Mouse (Mus musculus) E14TG2a.4 (cell line): ENCODE data around the gene Armcx5.
"Not testable (repeated sequence)": the region's sequence is repeated elsewhere in the genome, so short reads cannot be mapped to it uniquely, and the experiment has no call there.

Experiments used
- H3K27me3 ChIP-seq: 2 replicates; pipeline ENCODE4 v1.6.1; 2014; ENCODE audit warnings: low read length, control low read depth; ENCODE audit not compliant: insufficient read depth
- H3K36me3 ChIP-seq: 2 replicates; pipeline ENCODE4 v1.6.1; 2014; ENCODE audit warnings: low read length, control low read depth; ENCODE audit not compliant: insufficient read depth
- H3K4me1 ChIP-seq: replicated peaks from 2 replicates; pipeline ENCODE4 v1.6.1; 2014; ENCODE audit warnings: low read depth, low read length, control low read depth
- H3K4me3 ChIP-seq: replicated peaks from 2 replicates; pipeline ENCODE4 v1.5.1; 2014; ENCODE audit warnings: mild to moderate bottlenecking, low read length
- H3K9me3 ChIP-seq: 2 replicates; pipeline ENCODE4 v1.6.1; 2014; ENCODE audit warnings: low read length, control low read depth
- CTCF ChIP-seq: conservative IDR thresholded peaks from 2 replicates; pipeline ENCODE4 v1.5.1; 2014; ENCODE audit warnings: low read length
- NANOG ChIP-seq: IDR thresholded peaks from 2 replicates; pipeline ENCODE4 v1.6.1; 2014; ENCODE audit warnings: borderline replicate concordance, low read length, mixed read lengths
- POU5F1 ChIP-seq: IDR thresholded peaks from 2 replicates; pipeline ENCODE4 v1.6.1; 2014; ENCODE audit warnings: low read length, borderline replicate concordance

The Armcx5 gene

DNA sequence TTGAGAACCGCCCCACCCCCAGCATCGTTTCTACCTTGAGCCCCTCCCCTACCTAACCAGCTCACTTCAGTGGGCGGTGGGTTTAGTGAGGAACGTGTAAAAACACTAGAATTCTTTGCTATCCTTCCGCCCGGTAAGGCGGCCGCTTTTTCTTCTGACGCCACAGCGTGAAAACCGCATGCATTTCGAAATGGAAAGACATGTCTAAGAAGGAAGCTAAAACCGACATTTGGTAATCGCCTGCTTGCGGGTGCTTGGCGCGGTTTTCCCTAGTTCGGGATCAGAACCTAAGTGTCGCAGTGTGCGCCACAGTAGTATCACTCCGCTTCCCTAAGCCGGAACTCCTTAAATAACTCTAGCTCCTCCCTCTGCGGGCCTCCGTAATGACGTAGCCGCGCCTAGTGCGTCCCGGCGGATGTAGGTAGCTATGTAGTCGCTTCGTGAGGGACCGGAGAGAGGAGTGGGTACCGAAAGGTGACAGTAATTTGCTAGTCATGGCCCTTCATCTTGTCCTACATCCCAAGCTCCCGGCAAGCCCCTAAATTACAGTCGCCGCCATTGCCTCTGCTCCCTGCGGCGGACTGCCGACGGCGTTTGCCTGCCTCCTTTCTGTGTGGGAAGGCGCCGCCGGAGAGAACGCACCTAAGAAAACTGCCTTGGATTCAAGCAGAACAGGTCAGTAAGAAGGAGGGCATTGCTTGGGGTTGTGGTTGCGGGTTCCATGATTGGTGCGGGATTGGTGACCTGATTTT, at the start of gene Armcx5, which contains the start of gene Gprasp1:
TSS of gene Armcx5 (plus strand) at position 430 of the 752 bp plus-strand sequence.
TSS of gene Gprasp1 (plus strand) at position 430 of the 752 bp plus-strand sequence.
- peak within 1 kb of the TSS; percentile 90 for H3K4me3 ChIP-seq
- H3K9me3 ChIP-seq, result no peaks in the 10 kb centered on the region
- peaks cover 7% of the 10 kb centered on the region for H3K4me1 ChIP-seq
- no peaks in the 10 kb centered on the region for H3K27me3 ChIP-seq
- peaks cover 27% of the 10 kb centered on the region for H3K36me3 ChIP-seq
- no peak for TF ChIP-seq NANOG
- no peak for TF ChIP-seq POU5F1
- no peak for TF ChIP-seq CTCF

DNA sequence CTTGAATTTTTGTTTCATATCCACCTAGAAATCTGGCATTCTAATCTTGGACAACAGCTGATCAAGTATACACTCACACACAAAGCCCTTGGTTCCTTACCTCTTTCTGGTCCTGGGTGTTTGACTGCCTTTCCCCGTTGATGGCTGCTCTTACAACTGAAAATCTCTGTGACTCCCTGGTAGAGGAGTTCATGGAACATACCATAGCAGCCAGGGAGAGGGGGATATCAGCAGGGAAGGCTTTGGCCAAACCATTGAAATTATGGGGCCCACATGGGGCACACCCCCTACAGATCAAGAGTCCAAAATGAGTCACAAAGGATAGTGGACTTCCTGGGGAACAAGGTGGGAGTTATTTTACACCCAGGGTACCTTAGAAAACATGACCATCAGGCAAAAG, 48.9 kb upstream of the Armcx5 start, which contains the start of gene Tcp11x2:
TSS of gene Tcp11x2 (minus strand) at position 158 of the 400 bp plus-strand sequence.
- TF ChIP-seq NANOG (no peak), CTCF (no peak), POU5F1 (no peak)
- H3K27me3 ChIP-seq, result no peaks in the 10 kb centered on the region
- H3K4me3 ChIP-seq, result no peak within 1 kb of the TSS
- no peaks in the 10 kb centered on the region for H3K36me3 ChIP-seq
- H3K4me1 ChIP-seq, result no peaks in the 10 kb centered on the region
- no peaks in the 10 kb centered on the region for H3K9me3 ChIP-seq

DNA sequence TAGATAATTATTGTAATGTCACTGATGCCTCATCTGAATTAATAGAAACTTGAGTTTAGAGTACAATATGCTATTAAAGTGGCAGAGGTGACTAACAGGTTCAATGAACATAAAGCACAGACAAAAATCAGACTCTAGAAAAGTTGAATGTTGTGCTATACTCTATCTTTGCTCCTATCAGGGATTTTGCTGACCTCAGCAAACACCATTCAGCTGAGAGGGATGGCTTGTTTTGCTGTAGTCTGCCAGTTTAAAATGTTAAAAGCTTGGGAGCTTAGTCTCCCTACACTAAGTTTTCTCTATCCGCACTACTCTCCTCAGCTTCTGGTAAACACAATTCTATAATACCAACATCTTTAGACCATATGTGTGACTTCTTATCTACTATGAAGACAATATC, 39.4 kb upstream of the Armcx5 start:
- Histone ChIP-seq H3K4me1 (no peaks in the 10 kb centered on the region), H3K4me3 (no peak overlapping the region), H3K36me3 (no peaks in the 10 kb centered on the region), H3K27me3 (no peaks in the 10 kb centered on the region), H3K9me3 (no peaks in the 10 kb centered on the region)
- TF ChIP-seq CTCF (no peak), POU5F1 (no peak), NANOG (no peak)

DNA sequence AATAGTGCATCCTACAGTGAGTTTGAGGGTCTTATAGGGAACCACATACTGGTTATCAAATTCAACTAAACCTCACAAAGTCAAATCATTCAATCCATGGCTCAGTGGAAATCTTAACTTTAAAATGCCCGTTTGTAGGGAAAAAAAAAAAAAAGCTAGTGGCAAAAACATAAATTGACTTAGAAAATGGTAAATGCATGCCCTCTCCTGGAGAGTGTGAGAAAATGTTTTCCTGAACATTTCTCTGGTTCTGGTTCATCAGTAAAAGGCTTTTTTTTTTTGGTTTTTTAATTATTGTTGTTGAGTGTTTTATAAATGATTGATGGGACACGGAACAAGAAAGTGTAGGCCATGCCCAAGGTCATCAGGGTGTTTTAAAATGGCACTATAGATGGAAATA, 38.2 kb upstream of the Armcx5 start:
- H3K4me3 ChIP-seq, result no peak overlapping the region
- H3K9me3 ChIP-seq, result no peaks in the 10 kb centered on the region
- no peaks in the 10 kb centered on the region for H3K4me1 ChIP-seq
- H3K27me3 ChIP-seq, result no peaks in the 10 kb centered on the region
- no peaks in the 10 kb centered on the region for H3K36me3 ChIP-seq
- TF ChIP-seq CTCF (no peak), POU5F1 (no peak), NANOG (no peak)

DNA sequence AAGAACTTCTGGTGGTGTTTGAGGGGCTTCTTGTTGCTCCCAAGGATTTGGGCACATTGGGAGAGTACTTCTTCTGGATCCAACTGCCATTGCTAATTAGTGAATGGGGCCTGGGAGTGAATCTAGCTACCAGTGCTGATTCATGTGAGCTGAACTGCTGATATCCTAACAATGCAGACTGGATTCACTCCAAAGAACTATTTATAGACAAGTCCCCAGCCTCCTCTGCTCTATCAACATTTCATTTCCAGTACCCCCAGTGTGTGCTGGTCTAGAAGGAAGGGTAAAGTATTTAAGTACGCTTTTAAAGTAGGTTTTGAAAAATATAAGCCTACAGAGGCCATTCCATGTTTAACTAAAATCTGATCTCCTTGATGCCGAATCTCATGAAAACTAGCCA, 29.7 kb upstream of the Armcx5 start:
- no peaks in the 10 kb centered on the region for H3K36me3 ChIP-seq
- TF ChIP-seq CTCF (no peak), NANOG (no peak), POU5F1 (no peak)
- H3K4me3 ChIP-seq, result no peak overlapping the region
- no peaks in the 10 kb centered on the region for H3K9me3 ChIP-seq
- H3K27me3 ChIP-seq, result no peaks in the 10 kb centered on the region
- no peaks in the 10 kb centered on the region for H3K4me1 ChIP-seq

DNA sequence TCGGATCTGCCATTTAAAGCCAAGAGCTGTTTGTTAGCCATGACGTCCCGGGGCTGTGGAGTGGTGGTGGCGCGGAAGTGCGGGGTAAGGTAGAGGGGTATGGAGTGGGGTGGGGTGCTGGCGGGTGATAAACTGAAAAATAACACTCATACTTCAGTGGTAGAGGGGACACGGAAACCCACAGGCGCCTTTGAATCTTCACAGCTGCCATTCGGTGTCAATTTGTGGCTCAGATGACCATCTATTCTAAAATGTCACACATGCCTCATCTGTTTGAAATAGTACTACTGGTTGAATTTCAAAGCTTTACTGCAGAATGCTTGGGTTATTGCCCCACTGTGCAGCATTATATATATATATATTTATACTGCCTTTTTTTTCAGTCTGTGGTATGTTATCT, 17.4 kb upstream of the Armcx5 start, which contains the start of gene Tmsb15a:
TSS of gene Tmsb15a (minus strand) at position 101 of the 400 bp plus-strand sequence.
- Histone ChIP-seq H3K36me3 (no peaks in the 10 kb centered on the region), H3K4me3 (peak within 1 kb of the TSS; percentile 48; the same call in 1 of the 2 replicates), H3K4me1 (no peaks in the 10 kb centered on the region), H3K9me3 (no peaks in the 10 kb centered on the region), H3K27me3 (no peaks in the 10 kb centered on the region)
- TF ChIP-seq POU5F1 (no peak), NANOG (no peak), CTCF (no peak)

DNA sequence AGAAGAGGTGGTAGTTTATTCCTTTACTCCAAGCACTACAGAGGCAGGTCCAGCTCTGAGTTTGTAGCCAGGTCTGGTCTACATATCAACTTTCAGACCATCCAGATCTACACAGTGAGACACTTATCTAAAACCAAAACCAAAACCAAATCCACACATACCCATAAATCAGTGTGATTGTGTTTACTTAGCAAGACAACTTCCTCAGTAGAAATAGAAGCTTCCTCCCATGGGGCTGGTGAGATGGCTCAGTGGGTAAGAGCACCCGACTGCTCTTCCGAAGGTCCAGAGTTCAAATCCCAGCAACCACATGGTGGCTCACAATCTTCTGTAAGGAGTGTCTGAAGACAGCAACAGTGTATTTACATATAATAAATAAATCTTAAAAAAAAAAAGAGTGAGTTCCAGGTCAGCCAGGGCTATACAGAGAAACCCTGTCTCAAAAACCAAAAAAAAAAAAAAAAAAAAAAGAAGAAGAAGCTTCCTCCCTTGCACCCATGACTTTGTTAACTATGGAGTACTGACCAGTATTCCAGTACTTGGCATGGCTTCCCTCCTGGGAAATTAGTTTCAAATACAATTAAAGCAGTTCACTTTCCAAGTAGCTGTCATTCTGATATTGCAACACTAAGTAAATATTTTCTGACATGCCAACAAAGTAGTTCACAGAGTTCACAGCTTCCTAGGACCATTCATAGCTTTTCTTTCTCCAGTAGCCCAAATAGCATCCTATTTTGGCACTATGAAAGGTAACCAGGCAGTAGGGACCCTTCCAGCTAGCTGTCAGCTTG, 3.6 kb upstream of the Armcx5 start:
- H3K36me3 ChIP-seq, result no peaks in the 10 kb centered on the region
- no peaks in the 10 kb centered on the region for H3K9me3 ChIP-seq
- no peak overlapping the region for H3K4me3 ChIP-seq
- H3K27me3 ChIP-seq, result no peaks in the 10 kb centered on the region
- peaks cover 7% of the 10 kb centered on the region for H3K4me1 ChIP-seq
- TF ChIP-seq NANOG, result no peak
- no peak for TF ChIP-seq POU5F1
- no peak for TF ChIP-seq CTCF

DNA sequence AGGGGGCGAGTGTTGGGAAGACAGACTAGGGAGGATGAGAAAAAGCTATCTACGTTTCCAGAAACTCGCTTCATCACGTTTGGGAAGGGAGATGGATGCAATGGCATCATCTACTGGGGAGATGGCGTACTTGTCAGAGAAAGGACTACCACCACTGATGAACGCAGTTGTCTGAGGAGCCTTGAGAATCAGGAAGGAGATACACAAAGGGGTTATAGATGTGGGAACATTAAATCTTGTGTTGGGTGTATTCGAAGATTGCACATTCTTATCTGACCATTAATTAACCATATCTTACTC, 473 bp downstream of the Armcx5 start:
- Histone ChIP-seq H3K36me3 (peaks cover 28% of the 10 kb centered on the region), H3K4me1 (peaks cover 7% of the 10 kb centered on the region), H3K27me3 (no peaks in the 10 kb centered on the region), H3K9me3 (no peaks in the 10 kb centered on the region), H3K4me3 (peak overlapping the region; percentile 90)
- TF ChIP-seq CTCF (no peak), NANOG (no peak), POU5F1 (no peak)

DNA sequence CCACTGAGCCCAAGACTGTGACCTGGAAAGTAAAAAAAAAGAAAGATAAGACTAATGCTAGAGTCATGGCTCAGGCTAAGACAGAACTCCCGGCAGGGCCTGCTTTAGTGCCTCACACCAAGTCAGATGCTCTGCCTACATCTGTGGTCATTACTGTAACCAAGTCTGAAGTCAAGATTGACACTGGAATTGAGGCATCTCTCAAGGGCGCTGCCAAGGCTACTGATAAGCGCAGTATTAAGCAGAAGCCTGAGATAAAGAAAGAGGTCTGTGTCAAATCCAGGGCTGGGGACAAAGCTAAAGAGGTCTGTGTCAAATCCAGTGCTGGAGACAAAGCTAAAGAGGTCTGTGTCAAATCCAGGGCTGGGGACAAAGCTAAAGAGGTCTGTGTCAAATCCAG, 2.8 kb downstream of the Armcx5 start:
- H3K9me3 ChIP-seq, H3K4me1 ChIP-seq, H3K4me3 ChIP-seq, H3K27me3 ChIP-seq: not testable (repeated sequence)
- peaks cover 36% of the 10 kb centered on the region for H3K36me3 ChIP-seq
